ENCODE assay signal across 7 mouse cellular contexts in the genomic region with DNA sequence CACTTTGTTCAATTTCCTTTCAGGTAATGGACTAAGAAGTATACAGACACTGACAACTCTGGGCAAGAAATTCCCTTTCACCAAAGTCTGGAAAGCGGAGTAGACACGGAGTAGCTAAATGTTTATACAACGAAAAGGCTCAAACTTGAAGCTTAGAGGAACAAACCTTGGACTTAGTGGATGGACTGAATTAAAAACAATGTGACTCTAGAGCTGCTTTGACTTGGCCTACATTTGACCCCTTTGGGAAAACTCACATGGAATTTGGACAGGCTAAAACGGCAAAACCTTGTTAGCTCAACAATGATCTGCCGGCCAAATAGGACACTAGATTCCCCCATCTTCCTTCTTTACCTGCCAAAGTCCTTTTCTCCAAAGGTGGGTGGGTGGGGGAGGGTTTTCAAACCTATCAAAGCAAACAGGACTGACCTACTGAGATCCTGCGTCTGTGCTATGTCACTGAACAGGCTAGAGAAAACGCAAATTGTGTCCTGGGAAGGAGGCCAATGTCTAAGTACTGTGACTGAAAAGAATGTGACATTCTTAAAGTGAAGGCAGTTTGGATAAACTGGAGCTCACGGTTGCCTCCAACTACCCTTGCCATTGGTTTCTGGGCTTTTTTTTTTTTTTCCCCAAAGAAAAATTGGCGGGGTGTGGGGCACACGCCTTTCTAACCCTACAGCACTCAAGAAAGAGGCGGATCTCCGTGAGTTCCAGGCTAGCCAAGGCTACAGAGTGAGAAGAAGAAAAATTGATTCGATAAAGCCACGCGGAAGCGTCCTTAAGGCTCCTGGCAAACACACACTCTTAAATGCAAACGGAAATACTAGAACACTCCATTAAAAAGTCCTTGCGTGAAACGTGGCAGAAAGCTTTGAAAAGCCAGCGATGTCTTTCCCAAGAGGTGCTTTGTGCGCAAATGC. TPM values are rescaled to one million over a fixed set of nuclear protein-coding genes. Genes with fewer than 3 reads are reported as not detected.
DNase-seq lines count a peak whose midpoint lies in the region; ATAC-seq and TF ChIP-seq lines count a peak whose summit lies in the region.

No protein-coding gene starts in this region.

- TF ChIP-seq POLR2A in brain, embryonic 14.5 days (IDR thresholded peaks at IDR 0.05; ENCODE audit: borderline replicate concordance, extremely low read depth, insufficient read depth, insufficient read length, poor library complexity, severe bottlenecking): no peak

- H3K4me2 ChIP-seq in heart, postnatal 0 days (ENCODE audit: low read depth, low read length): peak overlapping the region; percentile 93
- H3K4me2 ChIP-seq in limb, embryonic 11.5 days (ENCODE audit: low read depth, severe bottlenecking): peak overlapping the region; percentile 85
- peak overlapping the region; percentile 94 for H3K4me2 ChIP-seq in midbrain, embryonic 15.5 days

- ATAC-seq in G1E (ENCODE audit: extremely low read depth, insufficient number of reproducible peaks, low FRiP score, poor library complexity, severe bottlenecking): no peak
- ATAC-seq in heart, postnatal 0 days (ENCODE audit: insufficient read depth, low read depth): peak; percentile 16; the same call in 1 of the 2 replicates
- no peak for ATAC-seq in limb, embryonic 11.5 days (ENCODE audit: insufficient number of reproducible peaks, low FRiP score, low TSS enrichment, low read depth)
- no peak for ATAC-seq in midbrain, embryonic 15.5 days (replicated peaks)

- H3K27ac ChIP-seq in heart, postnatal 0 days (ENCODE audit: low read depth): peak overlapping the region; percentile 98
- H3K27ac ChIP-seq in limb, embryonic 11.5 days (replicated peaks; ENCODE audit: low read depth, low read length): no peak overlapping the region
- H3K27ac ChIP-seq in midbrain, embryonic 15.5 days: peak overlapping the region; percentile 86; the same call in 1 of the 2 replicates

- H3K9me3 ChIP-seq in G1E (replicated peaks): no peaks in the 10 kb centered on the region
- H3K9me3 ChIP-seq in heart, postnatal 0 days (replicated peaks; ENCODE audit: control insufficient read depth, low read length): no peaks in the 10 kb centered on the region
- no peaks in the 10 kb centered on the region for H3K9me3 ChIP-seq in limb, embryonic 11.5 days (ENCODE audit: control insufficient read depth, low read length)
- H3K9me3 ChIP-seq in midbrain, embryonic 15.5 days: no peaks in the 10 kb centered on the region

- peak overlapping the region; percentile 91 for H3K9ac ChIP-seq in heart, postnatal 0 days (replicated peaks; ENCODE audit: low read depth, low read length)
- peak overlapping the region; percentile 76 for H3K9ac ChIP-seq in limb, embryonic 11.5 days (ENCODE audit: low read length)
- H3K9ac ChIP-seq in midbrain, embryonic 15.5 days: peak overlapping the region; percentile 45

- peaks cover 38% of the 10 kb centered on the region for H3K36me3 ChIP-seq in G1E (replicated peaks)
- H3K36me3 ChIP-seq in heart, postnatal 0 days (replicated peaks; ENCODE audit: control insufficient read depth, insufficient read depth, low read length): peaks cover 8% of the 10 kb centered on the region; the same call in 1 of the 2 replicates
- no peaks in the 10 kb centered on the region for H3K36me3 ChIP-seq in limb, embryonic 11.5 days (ENCODE audit: control insufficient read depth, insufficient read depth, low read length)
- H3K36me3 ChIP-seq in midbrain, embryonic 15.5 days (replicated peaks): no peaks in the 10 kb centered on the region

- peaks cover 37% of the 10 kb centered on the region for H3K4me1 ChIP-seq in G1E (ENCODE audit: insufficient read depth, low read depth, low read length)
- peaks cover 41% of the 10 kb centered on the region for H3K4me1 ChIP-seq in heart, postnatal 0 days (ENCODE audit: control insufficient read depth, insufficient read depth)
- H3K4me1 ChIP-seq in limb, embryonic 11.5 days (ENCODE audit: control insufficient read depth, insufficient read depth, low read length): 0 out of 2 replicates have a peak, but pooled peaks cover 3% of the 10 kb centered on the region
- H3K4me1 ChIP-seq in midbrain, embryonic 15.5 days: peaks cover 21% of the 10 kb centered on the region

- peak overlapping the region; percentile 96 for H3K4me3 ChIP-seq in G1E (ENCODE audit: low read depth, low read length)
- H3K4me3 ChIP-seq in heart, postnatal 0 days (ENCODE audit: low read depth, low read length): peak overlapping the region; percentile 93
- peak overlapping the region; percentile 81 for H3K4me3 ChIP-seq in limb, embryonic 11.5 days (ENCODE audit: low read depth, low read length)
- H3K4me3 ChIP-seq in midbrain, embryonic 15.5 days: peak overlapping the region; percentile 70

- no peaks in the 10 kb centered on the region for H3K27me3 ChIP-seq in G1E (ENCODE audit: insufficient read depth, low read length)
- no peaks in the 10 kb centered on the region for H3K27me3 ChIP-seq in heart, postnatal 0 days (ENCODE audit: control insufficient read depth, insufficient read depth, low read length)
- H3K27me3 ChIP-seq in limb, embryonic 11.5 days (ENCODE audit: control insufficient read depth, insufficient read depth, low read length): no peaks in the 10 kb centered on the region
- H3K27me3 ChIP-seq in midbrain, embryonic 15.5 days (replicated peaks): no peaks in the 10 kb centered on the region

- no peak for TF ChIP-seq CTCF in G1E (IDR thresholded peaks at IDR 0.05; ENCODE audit: low read depth, low read length)
- TF ChIP-seq CTCF in brain, embryonic 14.5 days (IDR thresholded peaks at IDR 0.05; ENCODE audit: borderline replicate concordance, extremely low read depth, insufficient read depth, insufficient read length): no peak
- TF ChIP-seq CTCF in heart, postnatal 0 days (IDR thresholded peaks at IDR 0.05; ENCODE audit: low read depth): no peak

- DNase-seq in G1E (ENCODE audit: low spot score): no peak
- peak; percentile 60 for DNase-seq in brain, embryonic 14.5 days (ENCODE audit: low read depth)
- DNase-seq in heart, postnatal 0 days (ENCODE audit: low spot score): peak; percentile 76
- DNase-seq in limb, embryonic 11.5 days (ENCODE audit: low spot score): peak; percentile 39
- no peak for DNase-seq in layer of hippocampus, postnatal 36 days
- no peak for DNase-seq in embryo, embryonic 9.5 days (ENCODE audit: extremely low spot score)

- WGBS in heart, postnatal 0 days: 10% methylated on average over 21 of the region's 21 CpGs
- 18% methylated on average over 21 of the region's 21 CpGs for WGBS in limb, embryonic 11.5 days
- WGBS in midbrain, embryonic 15.5 days: 18% methylated on average over 21 of the region's 21 CpGs

- TF ChIP-seq EP300 in heart, postnatal 0 days (IDR thresholded peaks at IDR 0.05; ENCODE audit: low read depth): peak; percentile 45; the same call in 1 of the 2 replicates

RNA-seq across cellular contexts. Expression of a gene that starts 1.0 kb away (rescaled TPM):
- total RNA-seq in G1E (2014; fragmentation: Nextera tagmentation) (28.4 and 34.4 TPM in 2 replicates), G1E (2017) (13.1 TPM in 2 replicates)
- 15.9 and 18.8 TPM in 2 replicates for polyA plus RNA-seq in G1E (2012)
- 7.1 and 10.1 TPM in 2 replicates for polyA plus RNA-seq in brain, embryonic 14.5 days (2012; rRNA removed)
- 18.0 and 22.6 TPM in 2 replicates for total RNA-seq in heart, postnatal 0 days (2014; rRNA removed; ENCODE audit: low replicate concordance)
- 6.2 and 6.5 TPM in 2 replicates for polyA plus RNA-seq in heart, postnatal 0 days (2015; fragmentation: Nextera tagmentation; extraction: Ambion mirVana)
- 12.3 and 12.8 TPM in 2 replicates for polyA plus RNA-seq in limb, embryonic 11.5 days (2014; fragmentation: Nextera tagmentation; extraction: Ambion mirVana)
- 3.9 and 4.0 TPM in 2 replicates for polyA plus RNA-seq in midbrain, embryonic 15.5 days (2015; fragmentation: Nextera tagmentation; extraction: Ambion mirVana)
- 1 to 10 TPM; 5.6 to 6.2 TPM for total RNA-seq in layer of hippocampus, postnatal 36 days (2021)

RNA-seq across cellular contexts. Expression of a gene that starts 1.5 kb away (rescaled TPM):
- 107 and 124 TPM in 2 replicates for total RNA-seq in G1E (2014; fragmentation: Nextera tagmentation)
- 186 and 188 TPM in 2 replicates for total RNA-seq in G1E (2017)
- polyA plus RNA-seq in G1E (2012): 113 and 131 TPM in 2 replicates
- polyA plus RNA-seq in brain, embryonic 14.5 days (2012; rRNA removed): 82.3 and 93.6 TPM in 2 replicates
- total RNA-seq in heart, postnatal 0 days (2014; rRNA removed; ENCODE audit: low replicate concordance): 53.8 and 56.9 TPM in 2 replicates
- polyA plus RNA-seq in heart, postnatal 0 days (2015; fragmentation: Nextera tagmentation; extraction: Ambion mirVana): 85.0 and 89.1 TPM in 2 replicates
- 124 and 132 TPM in 2 replicates for polyA plus RNA-seq in limb, embryonic 11.5 days (2014; fragmentation: Nextera tagmentation; extraction: Ambion mirVana)
- polyA plus RNA-seq in midbrain, embryonic 15.5 days (2015; fragmentation: Nextera tagmentation; extraction: Ambion mirVana): 95.6 and 96.5 TPM in 2 replicates
- 10 to 100 TPM; 64.7 to 68.5 TPM for total RNA-seq in layer of hippocampus, postnatal 36 days (2021)

Comparison
In these comparisons a context has a peak if more than half of its experiments do, and no peak if none do; other contexts are left out.
1. DNase-seq: peak in brain, embryonic 14.5 days (single experiment), heart, postnatal 0 days (single experiment) and limb, embryonic 11.5 days (single experiment); none in G1E (single experiment), layer of hippocampus, postnatal 36 days (0 of 2) and embryo, embryonic 9.5 days (single experiment).
2. Peak in every context shown above with its lines, with median percentiles within 50 percentile points of each other: H3K4me3 ChIP-seq, H3K4me2 ChIP-seq and H3K9ac ChIP-seq.